Mouse (Mus musculus) lung, embryonic 14.5 days (tissue): ENCODE data around the gene Ssbp3. TPM values are rescaled to one million over a fixed set of nuclear protein-coding genes. Genes with fewer than 3 reads are reported as not detected.

ENCODE experiments used
- ATAC-seq: fragments of 200-750 bp; cut with Nextera tagmentation; 2 replicates; pipeline ENCODE4 v1.8.0; 2017; ENCODE audit warnings: mild to moderate bottlenecking, moderate TSS enrichment, moderate library complexity; ENCODE audit not compliant: insufficient read depth
- DNase-seq: peaks from one replicate; pipeline ENCODE4 v3.0.0-alpha.2; 2015
- H3K27ac ChIP-seq: fragments of 300-500 bp; sonication (generic); 2 replicates; pipeline ENCODE4 v1.5.1; 2014; ENCODE audit warnings: low read depth, mild to moderate bottlenecking, moderate library complexity
- H3K27me3 ChIP-seq: fragments of 300-500 bp; sonication (generic); 2 replicates; pipeline ENCODE4 v1.6.1; 2014; ENCODE audit warnings: low read length, control low read depth; ENCODE audit not compliant: insufficient read depth
- H3K36me3 ChIP-seq: fragments of 300-500 bp; sonication (generic); 2 replicates; pipeline ENCODE4 v1.6.1; 2014; ENCODE audit warnings: control low read depth; ENCODE audit not compliant: insufficient read depth
- H3K4me1 ChIP-seq: fragments of 300-500 bp; sonication (generic); 2 replicates; pipeline ENCODE4 v1.6.1; 2014; ENCODE audit warnings: antibody characterized with exemption, control low read depth; ENCODE audit not compliant: insufficient read depth
- H3K4me2 ChIP-seq: fragments of 300-500 bp; sonication (generic); 2 replicates; pipeline ENCODE4 v1.6.1; 2014; ENCODE audit warnings: mild to moderate bottlenecking
- H3K4me3 ChIP-seq: fragments of 300-500 bp; sonication (generic); 2 replicates; pipeline ENCODE4 v1.5.1; 2014; ENCODE audit warnings: low read depth, low read length
- H3K9ac ChIP-seq: fragments of 300-500 bp; sonication (generic); 2 replicates; pipeline ENCODE4 v1.6.1; 2014
- H3K9me3 ChIP-seq: fragments of 300-500 bp; sonication (generic); 2 replicates; pipeline ENCODE4 v1.6.1; 2016; ENCODE audit warnings: low read depth, low read length, control low read depth
- CTCF ChIP-seq: IDR thresholded peaks from 2 replicates; pipeline ENCODE4 v1.5.1; 2016; ENCODE audit warnings: antibody characterized with exemption, low read depth
- WGBS: fragments of 180-500 bp; shearing (Covaris S2); extraction: QIAGEN DNeasy Blood & Tissue Kit; methylation state at CpG from one replicate; pipeline ENCODE4 v1.1.7; 2014; 5-methylcytosine and 5-hydroxymethylcytosine counted together
- polyA plus RNA-seq: library from polyadenylated mRNA; unstranded; fragments of >200 nt; fragmentation: Nextera tagmentation; extraction: Ambion mirVana; gene quantifications from 2 replicates; pipeline ENCODE4 v1.2.1, GENCODE M21; 2014

The Ssbp3 gene
- polyA plus RNA-seq, 1 experiment from 2014 or later = 80.2 TPM

- Histone ChIP-seq H3K27me3 (no peaks in the 10 kb centered on the region), H3K4me3 (no peak overlapping the region), H3K4me2 (no peak overlapping the region), H3K27ac (no peak overlapping the region), H3K9ac (no peak overlapping the region), H3K4me1 (no peaks in the 10 kb centered on the region), H3K36me3 (no peaks in the 10 kb centered on the region), H3K9me3 (no peaks in the 10 kb centered on the region)
- no peak for TF ChIP-seq CTCF
- ATAC-seq (no peak), DNase-seq (no peak)
- WGBS = 74% methylated on average over 16 of the region's 16 CpGs
Measured at GRCm38 (mm10) chr4:107094484-107095187, 184.1 kb downstream of the Ssbp3 start.

DNA sequence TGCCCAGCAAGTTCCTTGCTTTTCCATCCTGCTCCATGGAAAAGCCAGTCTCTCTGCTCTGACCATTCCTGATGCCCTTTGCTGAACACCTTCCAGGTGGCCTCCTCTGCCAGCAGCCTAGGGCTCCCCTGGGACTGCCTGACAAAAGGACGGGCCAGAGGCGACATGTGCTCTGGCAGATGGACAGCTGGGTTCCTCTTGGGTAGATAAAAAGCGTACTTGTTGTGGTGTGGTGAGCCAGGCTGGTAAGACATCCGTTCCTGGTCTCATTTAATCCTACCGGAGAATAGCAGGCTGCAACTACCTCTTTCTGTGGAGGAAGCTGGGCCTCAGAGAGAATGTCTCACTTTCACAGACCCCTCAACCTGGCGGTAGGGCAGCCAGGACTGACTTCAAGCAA, 185.5 kb downstream of the Ssbp3 start:
- Histone ChIP-seq H3K4me3 (no peak overlapping the region), H3K27me3 (no peaks in the 10 kb centered on the region), H3K4me2 (no peak overlapping the region), H3K36me3 (no peaks in the 10 kb centered on the region), H3K27ac (no peak overlapping the region), H3K9ac (no peak overlapping the region), H3K9me3 (no peaks in the 10 kb centered on the region), H3K4me1 (no peaks in the 10 kb centered on the region)
- no peak for TF ChIP-seq CTCF
- 50% methylated on average over 6 of the region's 6 CpGs for WGBS
- DNase-seq (no peak), ATAC-seq (no peak)

GRCm38 (mm10) chr4:107096841-107097373, 186.4 kb downstream of the Ssbp3 start, which contains the start of gene Cdcp2:
Gene Cdcp2, plus strand, starts transcription at chr4:107096891.
- WGBS = 63% methylated on average over 16 of the region's 16 CpGs
- no peaks in the 10 kb centered on the region for H3K4me1 ChIP-seq
- H3K4me3 ChIP-seq = no peak within 1 kb of the TSS
- H3K27ac ChIP-seq = no peak within 1 kb of the TSS
- H3K27me3 ChIP-seq = no peaks in the 10 kb centered on the region
- H3K4me2 ChIP-seq = no peak within 1 kb of the TSS
- ATAC-seq (no peak), DNase-seq (no peak)
- no peak within 1 kb of the TSS for H3K9ac ChIP-seq
- no peak for TF ChIP-seq CTCF
- no peaks in the 10 kb centered on the region for H3K36me3 ChIP-seq
- H3K9me3 ChIP-seq = no peaks in the 10 kb centered on the region

GRCm38 (mm10) chr4:107097871-107098270, 187.4 kb downstream of the Ssbp3 start:
- WGBS = 37% methylated on average over 15 of the region's 15 CpGs
- Histone ChIP-seq H3K4me2 (no peak overlapping the region), H3K27ac (no peak overlapping the region), H3K4me3 (no peak overlapping the region), H3K4me1 (no peaks in the 10 kb centered on the region), H3K36me3 (no peaks in the 10 kb centered on the region), H3K27me3 (no peaks in the 10 kb centered on the region), H3K9me3 (no peaks in the 10 kb centered on the region), H3K9ac (no peak overlapping the region)
- ATAC-seq = no peak
- no peak for DNase-seq
- TF ChIP-seq CTCF = no peak

DNA sequence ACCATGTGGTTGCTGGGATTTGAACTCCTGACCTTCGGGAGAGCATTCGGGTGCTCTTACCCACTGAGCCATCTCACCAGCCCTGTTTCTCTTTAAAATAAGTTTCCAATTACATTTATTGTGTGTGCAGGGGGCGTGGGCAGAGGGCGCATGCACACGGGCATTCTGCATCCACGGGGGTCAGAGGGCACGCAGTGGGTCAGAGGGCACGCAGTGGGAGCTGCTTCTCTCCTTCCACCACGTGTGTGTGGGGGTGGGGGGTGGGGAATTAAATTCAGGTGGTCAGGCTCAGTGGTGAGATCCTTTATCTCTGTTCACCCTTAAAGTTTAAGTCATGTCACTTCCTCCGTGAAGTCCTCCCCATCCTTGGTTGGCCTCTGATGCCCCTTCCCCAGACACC, 187.9 kb downstream of the Ssbp3 start:
- no peaks in the 10 kb centered on the region for H3K27me3 ChIP-seq
- DNase-seq (no peak), ATAC-seq (no peak)
- H3K9ac ChIP-seq = no peak overlapping the region
- no peak overlapping the region for H3K4me2 ChIP-seq
- no peaks in the 10 kb centered on the region for H3K36me3 ChIP-seq
- H3K4me3 ChIP-seq = no peak overlapping the region
- H3K27ac ChIP-seq = no peak overlapping the region
- H3K4me1 ChIP-seq = no peaks in the 10 kb centered on the region
- H3K9me3 ChIP-seq = no peaks in the 10 kb centered on the region
- TF ChIP-seq CTCF = no peak
- WGBS = 67% methylated on average over 10 of the region's 10 CpGs

DNA sequence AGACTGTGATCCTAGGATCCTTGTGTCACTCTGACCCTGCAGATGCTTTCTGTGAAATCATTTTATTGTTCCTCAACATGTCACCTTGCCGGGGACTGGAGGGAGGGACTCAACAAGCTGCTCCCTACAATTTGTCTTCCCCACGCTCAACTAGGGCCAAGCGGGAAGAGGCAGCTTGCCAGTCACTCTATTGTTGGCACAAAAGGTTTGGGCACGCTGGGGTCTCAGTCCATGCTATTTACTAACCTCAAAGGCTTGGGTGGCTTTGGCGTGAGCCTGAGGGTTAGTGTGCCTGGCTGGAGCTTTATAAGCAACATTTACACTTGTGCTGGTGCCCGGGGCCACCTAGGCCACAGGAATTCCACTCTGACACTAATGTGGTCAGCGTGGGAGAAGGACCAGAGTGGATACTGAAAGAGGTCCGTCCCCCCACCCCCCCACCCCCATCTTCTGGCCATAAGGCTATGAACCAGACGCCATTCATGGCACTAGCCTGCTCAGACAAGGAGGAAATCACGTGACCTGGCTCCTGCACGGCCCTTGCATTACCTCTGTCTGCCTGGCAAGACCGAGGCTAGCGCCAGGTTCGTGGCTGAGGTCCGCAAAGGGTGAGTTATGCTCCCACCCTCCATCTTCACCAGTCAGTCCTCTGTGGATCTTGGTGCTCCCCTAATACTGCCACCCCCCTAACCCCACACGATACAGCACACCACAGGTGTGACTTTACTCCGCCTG, 188.5 kb downstream of the Ssbp3 start:
- Histone ChIP-seq H3K27me3 (no peaks in the 10 kb centered on the region), H3K27ac (no peak overlapping the region), H3K4me1 (no peaks in the 10 kb centered on the region), H3K4me2 (no peak overlapping the region), H3K36me3 (no peaks in the 10 kb centered on the region), H3K9me3 (no peaks in the 10 kb centered on the region), H3K4me3 (no peak overlapping the region), H3K9ac (no peak overlapping the region)
- DNase-seq (no peak), ATAC-seq (no peak)
- TF ChIP-seq CTCF = no peak
- 77% methylated on average over 17 of the region's 17 CpGs for WGBS

Other genes starting within 250 kb of the Ssbp3 start
- gene Ttc4, start 231.8 kb upstream of the Ssbp3 start, polyA plus RNA-seq = 79.1 and 80.4 TPM in 2 replicates
- gene Mroh7, start 179.8 kb upstream of the Ssbp3 start, polyA plus RNA-seq = 0.08 and 0.22 TPM in 2 replicates
- 0.27 and 0.30 TPM in 2 replicates for gene Fam151a, start 176.8 kb upstream of the Ssbp3 start, polyA plus RNA-seq
- gene Acot11, start 105.7 kb upstream of the Ssbp3 start, polyA plus RNA-seq = 0.84 and 1.1 TPM in 2 replicates
- gene Mrpl37, start 156.2 kb downstream of the Ssbp3 start, polyA plus RNA-seq = 106 and 115 TPM in 2 replicates
- 5.3 and 6.7 TPM in 2 replicates for gene Cyb5rl, start 156.3 kb downstream of the Ssbp3 start, polyA plus RNA-seq
- not detected in 2 replicates for gene Cdcp2, start 186.2 kb downstream of the Ssbp3 start, polyA plus RNA-seq